Mouse (Mus musculus) thymus, adult 2 months (tissue): ENCODE data around the gene Mcidas. TPM values are rescaled to one million over a fixed set of nuclear protein-coding genes. Genes with fewer than 3 reads are reported as not detected.

Source experiments
- DNase-seq: peaks from one replicate; pipeline ENCODE4 v3.0.0; 2021
- H3K27ac ChIP-seq: fragments of 200-500 bp; 2 replicates; pipeline ENCODE4 v1.5.1; 2012; ENCODE audit warnings: low read length, control low read depth; ENCODE audit not compliant: control insufficient read depth, insufficient read depth
- H3K27me3 ChIP-seq: fragments of 200-500 bp; 2 replicates; pipeline ENCODE4 v1.6.1; 2012; ENCODE audit warnings: mild to moderate bottlenecking, low read length, moderate library complexity, mixed read lengths; ENCODE audit not compliant: control insufficient read depth, insufficient read depth
- H3K36me3 ChIP-seq: fragments of 200-500 bp; 2 replicates; pipeline ENCODE4 v1.6.1; 2012; ENCODE audit warnings: mild to moderate bottlenecking, low read length, moderate library complexity; ENCODE audit not compliant: control insufficient read depth, insufficient read depth
- H3K4me1 ChIP-seq: fragments of 200-500 bp; replicated peaks from 2 replicates; pipeline ENCODE4 v1.6.1; 2012; ENCODE audit warnings: low read length; ENCODE audit not compliant: control insufficient read depth, insufficient read depth
- H3K4me3 ChIP-seq: fragments of 200-500 bp; 2 replicates; pipeline ENCODE4 v1.5.1; 2012; ENCODE audit warnings: mild to moderate bottlenecking, low read length, control low read depth, moderate library complexity; ENCODE audit not compliant: control insufficient read depth, insufficient read depth
- CTCF ChIP-seq: fragments of 200-500 bp; IDR thresholded peaks from 2 replicates; pipeline ENCODE4 v1.5.1; 2012; ENCODE audit warnings: mild to moderate bottlenecking, control low read depth, low read length, moderate library complexity, borderline replicate concordance; ENCODE audit not compliant: control insufficient read depth, poor library complexity, insufficient read depth; ENCODE audit errors: extremely low read depth
- POLR2A ChIP-seq: fragments of 200-500 bp; IDR thresholded peaks from 2 replicates; pipeline ENCODE4 v1.6.1; 2012; ENCODE audit warnings: mild to moderate bottlenecking, low read length, control low read depth, moderate library complexity; ENCODE audit not compliant: control insufficient read depth, poor library complexity, insufficient read depth; ENCODE audit errors: extremely low read depth
- WGBS: fragments of 180-500 bp; shearing (Covaris S2); methylation state at CpG from one replicate; pipeline ENCODE4 v1.1.7; 2018; 5-methylcytosine and 5-hydroxymethylcytosine counted together
- polyA plus RNA-seq: library from polyadenylated mRNA; depleted of rRNA; stranded (reverse); fragments of >200 nt; gene quantifications from 2 replicates; pipeline ENCODE4 v1.2.3, GENCODE M21; 2012; rRNA removed

Mcidas gene
- 0.28 and 0.32 TPM in 2 replicates for polyA plus RNA-seq

GRCm38 (mm10) chr13:112993531-112994152 lies at the start of gene Mcidas:
Mcidas (plus strand) TSS chr13:112993845.
- H3K27me3 ChIP-seq: peaks cover 25% of the 10 kb centered on the region
- no peak within 1 kb of the TSS for H3K27ac ChIP-seq
- WGBS: 1% methylated on average over 62 of the region's 63 CpGs
- peak within 1 kb of the TSS; percentile 33 for H3K4me3 ChIP-seq
- peaks cover 24% of the 10 kb centered on the region for H3K4me1 ChIP-seq
- peak; percentile 19 for DNase-seq
- TF ChIP-seq CTCF (no peak), POLR2A (no peak)
- H3K36me3 ChIP-seq: no peaks in the 10 kb centered on the region

- WGBS: 97% methylated on average over 9 of the region's 9 CpGs
- H3K27me3 ChIP-seq: no peaks in the 10 kb centered on the region
- H3K27ac ChIP-seq: no peak overlapping the region
- peaks cover 26% of the 10 kb centered on the region for H3K36me3 ChIP-seq
- TF ChIP-seq CTCF (no peak), POLR2A (no peak)
- peaks cover 5% of the 10 kb centered on the region for H3K4me1 ChIP-seq
- no peak overlapping the region for H3K4me3 ChIP-seq
- DNase-seq: no peak
These were observed 48.3 kb upstream of the Mcidas start for GRCm38 (mm10) chr13:112945312-112945711.

GRCm38 (mm10) chr13:112945900-112946299 lies 47.7 kb upstream of the Mcidas start:
- Histone ChIP-seq H3K27ac (no peak overlapping the region), H3K4me3 (no peak overlapping the region), H3K36me3 (peaks cover 31% of the 10 kb centered on the region), H3K27me3 (no peaks in the 10 kb centered on the region), H3K4me1 (peaks cover 5% of the 10 kb centered on the region)
- 88% methylated on average over 6 of the region's 6 CpGs for WGBS
- DNase-seq: no peak
- TF ChIP-seq POLR2A: no peak
- TF ChIP-seq CTCF: no peak

GRCm38 (mm10) chr13:112954067-112954466 lies 39.6 kb upstream of the Mcidas start:
- H3K36me3 ChIP-seq: peaks cover 17% of the 10 kb centered on the region
- no peak for DNase-seq
- H3K4me1 ChIP-seq: no peaks in the 10 kb centered on the region
- H3K4me3 ChIP-seq: no peak overlapping the region
- 95% methylated on average over 8 of the region's 8 CpGs for WGBS
- TF ChIP-seq CTCF (no peak), POLR2A (no peak)
- no peak overlapping the region for H3K27ac ChIP-seq
- no peaks in the 10 kb centered on the region for H3K27me3 ChIP-seq

GRCm38 (mm10) chr13:112963081-112963480 lies 30.6 kb upstream of the Mcidas start:
- Histone ChIP-seq H3K27ac (no peak overlapping the region), H3K4me1 (no peaks in the 10 kb centered on the region), H3K4me3 (no peak overlapping the region), H3K36me3 (peaks cover 11% of the 10 kb centered on the region), H3K27me3 (no peaks in the 10 kb centered on the region)
- 96% methylated on average over 5 of the region's 5 CpGs for WGBS
- no peak for DNase-seq
- no peak for TF ChIP-seq POLR2A
- TF ChIP-seq CTCF: no peak

DNA sequence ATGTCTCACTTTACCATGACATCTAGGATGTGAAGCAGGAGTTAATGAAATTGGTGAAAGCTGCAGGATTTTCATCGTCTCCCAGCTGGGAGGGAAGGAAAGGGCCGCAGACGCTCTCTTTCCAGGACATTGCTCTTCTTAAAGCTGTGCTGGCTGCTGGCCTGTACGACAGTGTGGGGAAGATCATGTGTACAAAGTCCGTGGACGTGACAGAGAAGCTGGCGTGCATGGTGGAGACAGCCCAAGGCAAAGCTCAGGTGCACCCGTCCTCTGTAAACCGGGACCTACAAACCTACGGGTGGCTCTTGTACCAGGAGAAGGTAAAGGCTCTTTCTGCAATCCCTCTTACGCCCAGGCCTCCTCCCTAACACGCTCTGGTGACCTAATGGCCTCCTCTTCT lies 29.2 kb upstream of the Mcidas start:
- 97% methylated on average over 12 of the region's 12 CpGs for WGBS
- Histone ChIP-seq H3K4me1 (no peaks in the 10 kb centered on the region), H3K27me3 (no peaks in the 10 kb centered on the region), H3K4me3 (no peak overlapping the region), H3K27ac (no peak overlapping the region), H3K36me3 (peaks cover 14% of the 10 kb centered on the region)
- no peak for TF ChIP-seq CTCF
- TF ChIP-seq POLR2A: no peak
- no peak for DNase-seq
